In genomic region chr7:70810411-70811090, GRCm38 (mm10) we compare ENCODE assay signal across 25 mouse cellular contexts.
A peak's percentile ranks its signal among the peaks of the same experiment; 100 is the strongest.
DNase-seq lines count a peak whose midpoint lies in the region; ATAC-seq lines count a peak whose summit lies in the region.
"Had no signal": no experiment of that assay in that cellular context is flagged by ENCODE, and none has a peak within 500 bp of the region (broad histone marks: within the 10 kb centered on the region; RNA-seq: fewer than 3 reads in every experiment).

No protein-coding gene starts in this region.

- 0 out of 2 replicates have a peak, but pooled peaks have one; percentile 46 for ATAC-seq in kidney, embryonic 15.5 days (replicated peaks; ENCODE audit: low FRiP score)
- ATAC-seq in lung, embryonic 16.5 days (ENCODE audit: low read depth), result peak; percentile 52
- ATAC-seq: inflammation-experienced regulatory T-cells, adult 6 months; midbrain, embryonic 16.5 days had no signal

- H3K27me3 ChIP-seq in kidney, embryonic 15.5 days, result no peaks in the 10 kb centered on the region
- H3K27me3 ChIP-seq in lung, embryonic 16.5 days (ENCODE audit: control insufficient read depth, insufficient read depth, low read depth, low read length), result no peaks in the 10 kb centered on the region
- H3K27me3 ChIP-seq: liver, embryonic 13.5 days; neural tube, embryonic 13.5 days had no signal

- H3K4me3 ChIP-seq in kidney, embryonic 15.5 days (replicated peaks), result no peak overlapping the region
- H3K4me3 ChIP-seq in lung, embryonic 16.5 days (ENCODE audit: low read length), result no peak overlapping the region
- H3K4me3 ChIP-seq: heart, adult 2 months; liver, embryonic 13.5 days; midbrain, embryonic 10.5 days; myocyte; neural tube, embryonic 13.5 days had no signal

- H3K4me1 ChIP-seq in kidney, embryonic 15.5 days, result peaks cover 25% of the 10 kb centered on the region
- H3K4me1 ChIP-seq in lung, embryonic 16.5 days (replicated peaks; ENCODE audit: control insufficient read depth, insufficient read depth, low read length), result peaks cover 11% of the 10 kb centered on the region
- H3K4me1 ChIP-seq: liver, embryonic 13.5 days had no signal

- DNase-seq in embryo, embryonic 10 days (ENCODE audit: low spot score), result peak; percentile 33
- DNase-seq in embryo, embryonic 9.5 days (ENCODE audit: extremely low spot score), result no peak
- DNase-seq in kidney, postnatal 4 days, result no peak
- DNase-seq in lung, postnatal 14 days, result no peak
- peak; percentile 18 for DNase-seq in mesoderm, embryonic 11.5 days (ENCODE audit: low read depth, low spot score)
- no peak for DNase-seq in layer of hippocampus, adult 8-10 months (ENCODE audit: low spot score in 2 of 2)
- DNase-seq: adrenal gland, postnatal 10 days; cerebellum, adult 18-20 months; cerebellum, postnatal 14 days; gastrocnemius, postnatal 36 days; heart, adult 2 months; kidney, postnatal 25 days; liver, embryonic 13.5 days; retina, postnatal 1 day; right cerebral cortex, postnatal 25 days; spleen, adult 18-20 months had no signal

- no peaks in the 10 kb centered on the region for H3K36me3 ChIP-seq in kidney, embryonic 15.5 days
- H3K36me3 ChIP-seq in lung, embryonic 16.5 days (ENCODE audit: control insufficient read depth, insufficient read depth, low read length), result no peaks in the 10 kb centered on the region
- H3K36me3 ChIP-seq: liver, embryonic 13.5 days; midbrain, embryonic 10.5 days; neural tube, embryonic 13.5 days had no signal

- 53% methylated on average over 18 of the region's 18 CpGs for WGBS in kidney, embryonic 15.5 days
- WGBS in lung, embryonic 16.5 days, result 50% methylated on average over 18 of the region's 18 CpGs

- H3K9ac ChIP-seq in kidney, embryonic 15.5 days, result no peak overlapping the region
- H3K9ac ChIP-seq in lung, embryonic 16.5 days (ENCODE audit: low read length), result no peak overlapping the region
- H3K9ac ChIP-seq: hindbrain, embryonic 14.5 days; liver, embryonic 13.5 days; neural tube, embryonic 13.5 days had no signal

- H3K4me2 ChIP-seq in kidney, embryonic 15.5 days, result no peak overlapping the region
- no peak overlapping the region for H3K4me2 ChIP-seq in lung, embryonic 16.5 days (ENCODE audit: low read depth, low read length)
- H3K4me2 ChIP-seq: hindbrain, embryonic 14.5 days; liver, embryonic 13.5 days; neural tube, embryonic 13.5 days had no signal

- H3K27ac ChIP-seq in kidney, embryonic 15.5 days, result peak overlapping the region; percentile 73
- peak overlapping the region; percentile 47; the same call in 1 of the 2 replicates for H3K27ac ChIP-seq in lung, embryonic 16.5 days (ENCODE audit: low read length)
- H3K27ac ChIP-seq: heart, adult 2 months; hindbrain, embryonic 14.5 days; liver, embryonic 13.5 days; macrophage; midbrain, embryonic 10.5 days; neural tube, embryonic 13.5 days had no signal

- H3K9me3 ChIP-seq in kidney, embryonic 15.5 days (replicated peaks), result no peaks in the 10 kb centered on the region
- no peaks in the 10 kb centered on the region for H3K9me3 ChIP-seq in lung, embryonic 16.5 days (ENCODE audit: control insufficient read depth, low read length)
- H3K9me3 ChIP-seq: liver, embryonic 13.5 days; midbrain, embryonic 10.5 days; neural tube, embryonic 13.5 days had no signal

Comparison
In these comparisons a context has a peak if more than half of its experiments do, and no peak if none do; other contexts are left out.
1. DNase-seq: peak in embryo, embryonic 10 days (single experiment) and mesoderm, embryonic 11.5 days (single experiment); none in embryo, embryonic 9.5 days (single experiment), kidney, postnatal 4 days (0 of 2), lung, postnatal 14 days (single experiment) and layer of hippocampus, adult 8-10 months (0 of 2).